Mouse (Mus musculus) cortical plate, adult 2 months (tissue): ENCODE data around the gene Gm45837. TPM values are rescaled to one million over a fixed set of nuclear protein-coding genes. Genes with fewer than 3 reads are reported as not detected.

ENCODE experiments used
- H3K27ac ChIP-seq: fragments of 200-500 bp; 2 replicates; pipeline ENCODE4 v1.5.1; 2012; ENCODE audit warnings: low read length, control low read depth, inconsistent platforms; ENCODE audit not compliant: insufficient read depth
- H3K4me1 ChIP-seq: fragments of 200-500 bp; 2 replicates; pipeline ENCODE4 v1.6.1; 2011; ENCODE audit warnings: low read length; ENCODE audit not compliant: control insufficient read depth, insufficient read depth
- H3K4me3 ChIP-seq: fragments of 200-500 bp; 2 replicates; pipeline ENCODE4 v1.5.1; 2011; ENCODE audit warnings: mild to moderate bottlenecking, low read length, control low read depth; ENCODE audit not compliant: insufficient read depth
- CTCF ChIP-seq: fragments of 200-500 bp; IDR thresholded peaks from 2 replicates; pipeline ENCODE4 v1.5.1; 2011; ENCODE audit warnings: mild to moderate bottlenecking, control low read depth, low read length; ENCODE audit not compliant: insufficient read depth; ENCODE audit errors: extremely low read depth
- POLR2A ChIP-seq: fragments of 200-500 bp; IDR thresholded peaks from 2 replicates; pipeline ENCODE4 v1.6.1; 2011; ENCODE audit warnings: mild to moderate bottlenecking, low read length, control low read depth; ENCODE audit not compliant: insufficient read depth; ENCODE audit errors: extremely low read depth
- polyA plus RNA-seq: library from polyadenylated mRNA; depleted of rRNA; stranded (reverse); fragments of >200 nt; gene quantifications from 2 replicates; pipeline ENCODE4 v1.2.3, GENCODE M21; 2012

Gm45837 gene
- polyA plus RNA-seq, 1 experiment = 0.56 TPM

- Histone ChIP-seq H3K27ac (0 out of 2 replicates have a peak overlapping the region, but pooled peaks have one; percentile 79), H3K4me3 (peak overlapping the region; percentile 82), H3K4me1 (peaks cover 12% of the 10 kb centered on the region; the same call in 1 of the 2 replicates)
- TF ChIP-seq POLR2A = no peak
- no peak for TF ChIP-seq CTCF
These were observed 12.0 kb downstream of the Gm45837 start for GRCm38 (mm10) chr7:101422646-101423045.

- TF ChIP-seq POLR2A (no peak), CTCF (no peak)
- Histone ChIP-seq H3K4me1 (peaks cover 10% of the 10 kb centered on the region; the same call in 1 of the 2 replicates), H3K4me3 (peak overlapping the region; percentile 82), H3K27ac (no peak overlapping the region)
These were observed 13.3 kb downstream of the Gm45837 start for GRCm38 (mm10) chr7:101423970-101424369.

GRCm38 (mm10) chr7:101426692-101427091, 16.0 kb downstream of the Gm45837 start:
- H3K4me1 ChIP-seq = peaks cover 9% of the 10 kb centered on the region
- TF ChIP-seq CTCF (no peak), POLR2A (no peak)
- no peak overlapping the region for H3K27ac ChIP-seq
- H3K4me3 ChIP-seq = peak overlapping the region; percentile 22

- peaks cover 9% of the 10 kb centered on the region for H3K4me1 ChIP-seq
- H3K4me3 ChIP-seq = no peak overlapping the region; the same call in 1 of the 2 replicates
- no peak overlapping the region for H3K27ac ChIP-seq
- no peak for TF ChIP-seq POLR2A
- TF ChIP-seq CTCF = peak; percentile 92
These were observed 17.1 kb downstream of the Gm45837 start for GRCm38 (mm10) chr7:101427736-101428135.

- no peak for TF ChIP-seq POLR2A
- no peak for TF ChIP-seq CTCF
- Histone ChIP-seq H3K4me3 (no peak overlapping the region), H3K4me1 (peaks cover 5% of the 10 kb centered on the region), H3K27ac (no peak overlapping the region)
These were observed 24.4 kb downstream of the Gm45837 start for GRCm38 (mm10) chr7:101435038-101435437.

- TF ChIP-seq POLR2A = no peak
- no peak for TF ChIP-seq CTCF
- peaks cover 4% of the 10 kb centered on the region for H3K4me1 ChIP-seq
- no peak overlapping the region for H3K27ac ChIP-seq
- no peak overlapping the region for H3K4me3 ChIP-seq
These were observed 27.2 kb downstream of the Gm45837 start for GRCm38 (mm10) chr7:101437876-101438275.

GRCm38 (mm10) chr7:101443093-101443492, 32.4 kb downstream of the Gm45837 start:
- no peak overlapping the region for H3K27ac ChIP-seq
- peaks cover 7% of the 10 kb centered on the region for H3K4me1 ChIP-seq
- TF ChIP-seq POLR2A (no peak), CTCF (no peak)
- no peak overlapping the region for H3K4me3 ChIP-seq

- Histone ChIP-seq H3K4me3 (no peak overlapping the region), H3K27ac (no peak overlapping the region), H3K4me1 (peaks cover 7% of the 10 kb centered on the region)
- TF ChIP-seq POLR2A (no peak), CTCF (no peak)
These were observed 33.5 kb downstream of the Gm45837 start for GRCm38 (mm10) chr7:101444211-101444610.

- TF ChIP-seq CTCF (no peak), POLR2A (no peak)
- H3K27ac ChIP-seq = no peak overlapping the region
- H3K4me1 ChIP-seq = peaks cover 2% of the 10 kb centered on the region
These were observed 39.2 kb downstream of the Gm45837 start for GRCm38 (mm10) chr7:101449855-101450254.

More at GRCm38 (mm10) chr7:101449855-101450254, 39.2 kb downstream of the Gm45837 start:
- no peak overlapping the region; the same call in 1 of the 2 replicates for H3K4me3 ChIP-seq
